Mouse (Mus musculus) large intestine, adult 2 months (tissue): ENCODE results near the gene Vmn2r48. TPM values are rescaled to one million over a fixed set of nuclear protein-coding genes. Genes with fewer than 3 reads are reported as not detected.
"Not testable (repeated sequence)": the region's sequence is repeated elsewhere in the genome, so short reads cannot be mapped to it uniquely, and the experiment has no call there.

Experiments
- DNase-seq: peaks from one replicate; pipeline ENCODE4 v3.0.0-alpha.2; 2012; ENCODE audit warnings: low read depth, low spot score
- WGBS: fragments of 180-500 bp; shearing (Covaris S2); methylation state at CpG from one replicate; pipeline ENCODE4 v1.1.7; 2018; 5-methylcytosine and 5-hydroxymethylcytosine counted together
- polyA plus RNA-seq: library from polyadenylated mRNA; depleted of rRNA; stranded (reverse); fragments of >200 nt; gene quantifications from 2 replicates; pipeline ENCODE4 v1.2.3, GENCODE M21; 2012; rRNA removed

The Vmn2r48 gene
- not detected in 2 replicates for polyA plus RNA-seq

- not testable (repeated sequence) for DNase-seq
- 73% methylated on average over 2 of the region's 2 CpGs for WGBS
Measured at GRCm38 (mm10) chr7:9953485-9953884, at the start of gene Vmn2r48. Gene Vmn2r48, minus strand, starts transcription at chr7:9953585.

- not testable (repeated sequence) for DNase-seq
- 71% methylated on average over 2 of the region's 2 CpGs for WGBS
Measured at GRCm38 (mm10) chr7:9992157-9992556, 38.8 kb upstream of the Vmn2r48 start, which contains the start of gene Vmn2r49. Gene Vmn2r49, minus strand, starts transcription at chr7:9992257.

Other genes starting within 250 kb of the Vmn2r48 start
- not detected in 2 replicates for gene Vmn2r46, start 183.0 kb downstream of the Vmn2r48 start, polyA plus RNA-seq
- gene Vmn2r47, start 112.3 kb downstream of the Vmn2r48 start, polyA plus RNA-seq: not detected in 2 replicates
- not detected in 2 replicates for gene Vmn2r49, start 38.7 kb upstream of the Vmn2r48 start, polyA plus RNA-seq
- not detected in 2 replicates for gene Vmn2r50, start 99.7 kb upstream of the Vmn2r48 start, polyA plus RNA-seq
- gene Vmn2r51, start 152.2 kb upstream of the Vmn2r48 start, polyA plus RNA-seq: not detected in 2 replicates
- not detected in 2 replicates for gene Vmn2r52, start 223.0 kb upstream of the Vmn2r48 start, polyA plus RNA-seq